Mouse (Mus musculus) 3T3-L1 (cell line): ENCODE measurements around the gene Sbsn.

Experiments used
- DNase-seq: peaks from one replicate; pipeline ENCODE4 v3.0.0-alpha.2; 2015; ENCODE audit warnings: low read depth, low spot score

Sbsn gene

GRCm38 (mm10) chr7:30757001-30757400 is 5.7 kb downstream of the Sbsn start:
- DNase-seq = no peak

GRCm38 (mm10) chr7:30758853-30759252 is 7.6 kb downstream of the Sbsn start:
- DNase-seq = peak; percentile 67

DNA sequence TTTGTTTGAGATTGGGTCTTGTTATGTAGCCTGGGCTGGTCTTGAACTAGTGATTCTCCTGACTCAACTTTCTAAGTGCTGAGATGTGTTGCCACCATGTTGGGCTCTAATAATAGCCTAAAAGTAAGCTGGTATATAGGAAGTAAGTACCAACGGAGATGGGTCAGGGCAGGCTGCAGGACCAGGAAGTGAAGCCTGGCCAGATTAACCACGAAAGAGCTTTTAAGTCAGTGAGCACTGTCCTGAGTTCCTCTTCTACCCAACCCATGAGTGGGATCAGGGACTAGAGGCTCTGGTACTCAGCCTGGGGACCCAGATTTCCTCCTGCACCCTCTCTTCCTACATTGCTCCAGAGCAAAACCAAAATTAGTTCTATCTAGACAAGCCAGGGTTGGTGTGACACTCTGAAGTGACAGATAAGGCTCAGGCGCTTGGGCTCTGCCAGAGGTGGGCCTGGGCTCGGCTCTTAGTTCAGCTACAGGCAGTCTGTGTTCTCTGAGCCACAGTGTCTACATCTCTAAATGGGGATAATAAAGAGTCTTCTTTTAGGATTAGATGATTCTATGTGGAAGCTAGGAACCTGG is 10.6 kb downstream of the Sbsn start:
- DNase-seq = no peak

GRCm38 (mm10) chr7:30763456-30763855 is 12.2 kb downstream of the Sbsn start, which contains the start of gene Dmkn:
Gene Dmkn (plus strand): TSS chr7:30763756.
- DNase-seq = no peak

GRCm38 (mm10) chr7:30765173-30765572 is 13.9 kb downstream of the Sbsn start:
- no peak for DNase-seq

GRCm38 (mm10) chr7:30766408-30766807 is 15.1 kb downstream of the Sbsn start:
- no peak for DNase-seq

- no peak for DNase-seq
These were observed 18.0 kb downstream of the Sbsn start for GRCm38 (mm10) chr7:30769236-30769635.

GRCm38 (mm10) chr7:30776104-30776503 is 24.8 kb downstream of the Sbsn start:
- no peak for DNase-seq

DNA sequence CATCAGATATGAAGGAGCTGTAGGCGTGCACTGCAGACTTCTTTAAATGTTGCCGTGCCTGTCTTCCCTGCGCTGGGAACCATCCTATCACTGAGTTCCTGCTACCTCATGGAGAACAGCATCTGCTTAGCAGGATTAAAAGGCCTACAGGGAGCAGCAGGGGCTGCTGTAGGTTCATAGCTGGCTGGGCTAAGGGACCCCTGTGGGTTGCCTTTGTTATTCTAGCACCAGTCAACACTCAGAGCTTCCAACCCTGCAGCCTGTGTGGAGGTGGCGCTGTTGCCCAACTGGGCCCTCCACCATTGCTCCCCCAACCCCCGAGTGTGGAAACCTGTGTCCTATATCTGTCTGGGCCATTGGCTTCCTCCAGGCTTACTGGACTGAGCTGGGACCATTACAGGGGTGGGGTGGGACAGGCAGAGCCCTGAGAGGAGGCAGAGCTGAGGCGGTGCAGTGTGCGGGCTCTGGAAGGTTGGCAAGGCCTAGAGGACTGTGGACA is 25.9 kb downstream of the Sbsn start:
- no peak for DNase-seq

GRCm38 (mm10) chr7:30777911-30778310 is 26.6 kb downstream of the Sbsn start:
- no peak for DNase-seq

- no peak for DNase-seq
These were observed 30.5 kb downstream of the Sbsn start for GRCm38 (mm10) chr7:30781792-30782191.

DNA sequence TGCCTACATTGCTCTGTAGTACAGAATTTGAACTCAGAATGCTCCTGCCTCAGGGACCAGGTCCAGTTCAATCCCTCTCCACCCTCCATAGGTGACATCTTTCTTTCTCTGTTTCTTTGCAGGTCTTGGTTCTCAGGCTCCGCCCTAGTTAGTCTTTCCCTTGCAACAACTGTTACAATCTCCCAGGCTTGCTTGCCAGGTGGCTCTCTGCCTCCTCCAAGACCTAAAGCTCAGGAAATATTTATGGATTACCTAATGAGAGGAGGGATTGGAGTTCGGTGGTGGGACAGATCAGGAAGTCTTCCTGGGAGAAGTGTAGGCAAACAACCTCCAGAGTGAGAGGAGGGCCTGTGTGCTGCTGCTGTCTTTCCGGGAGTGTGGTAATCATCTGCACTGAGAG is 31.4 kb downstream of the Sbsn start:
- no peak for DNase-seq

- no peak for DNase-seq
These were observed 33.9 kb downstream of the Sbsn start for GRCm38 (mm10) chr7:30785154-30785553.

GRCm38 (mm10) chr7:30785721-30786546 is 34.7 kb downstream of the Sbsn start:
- no peak for DNase-seq

DNA sequence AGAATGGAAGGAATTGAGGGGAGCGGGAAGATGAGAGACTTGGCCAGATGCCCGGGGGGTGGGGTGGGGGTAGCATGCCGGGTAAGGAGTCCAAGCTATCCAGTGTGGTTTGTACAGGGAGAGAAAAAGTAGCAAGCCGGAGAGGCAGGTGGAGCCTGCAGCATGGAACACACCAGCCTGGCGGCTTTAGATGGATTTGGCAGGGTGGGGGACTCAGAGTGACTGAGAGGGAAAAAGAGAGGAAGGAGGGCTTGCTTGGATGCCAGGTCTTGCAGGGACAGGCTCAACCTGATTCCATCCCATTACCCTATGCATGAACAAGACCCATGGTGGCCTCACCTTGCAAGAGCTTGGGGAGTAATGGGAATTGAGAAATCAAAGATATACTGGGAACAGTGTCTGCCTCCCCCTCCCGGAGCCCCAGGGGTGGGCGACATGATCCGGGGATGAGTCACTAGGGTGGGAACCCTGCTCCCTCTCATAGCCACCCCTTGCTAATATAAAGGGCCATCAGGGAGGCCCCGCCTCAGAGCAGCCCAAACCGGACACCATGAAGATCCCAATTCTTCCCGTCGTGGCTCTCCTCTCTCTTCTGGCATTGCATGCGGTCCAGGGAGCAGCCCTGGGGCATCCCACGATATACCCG is 36.2 kb downstream of the Sbsn start, which contains the start of gene Krtdap:
TSS of gene Krtdap (plus strand) at position 520 of the 646 bp plus-strand sequence.
- DNase-seq = no peak

- no peak for DNase-seq
These were observed 38.9 kb downstream of the Sbsn start for GRCm38 (mm10) chr7:30790141-30790540.

- DNase-seq = no peak
These were observed 40.6 kb downstream of the Sbsn start for GRCm38 (mm10) chr7:30791921-30792320.

DNA sequence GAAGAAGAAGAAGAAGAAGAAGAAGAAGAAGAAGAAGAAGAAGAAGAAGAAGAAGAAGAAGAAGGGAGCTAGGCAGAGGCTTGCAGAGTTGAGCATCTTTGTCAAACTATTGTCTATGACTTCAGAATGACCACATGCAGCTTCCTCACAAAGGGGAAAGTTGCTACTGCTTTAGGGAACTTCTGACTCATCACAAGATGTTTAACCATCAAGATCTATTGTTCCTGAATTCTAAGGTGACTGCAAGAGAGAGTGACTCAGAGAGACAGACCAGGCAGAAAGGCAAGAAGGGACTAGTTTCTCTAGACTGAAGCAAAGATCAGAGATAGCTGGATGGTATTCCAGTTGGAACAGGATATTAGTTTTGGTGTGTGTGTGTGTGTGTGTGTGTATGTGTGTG is 43.6 kb downstream of the Sbsn start:
- peak; percentile 13 for DNase-seq

GRCm38 (mm10) chr7:30796790-30797189 is 45.5 kb downstream of the Sbsn start:
- DNase-seq = no peak

DNA sequence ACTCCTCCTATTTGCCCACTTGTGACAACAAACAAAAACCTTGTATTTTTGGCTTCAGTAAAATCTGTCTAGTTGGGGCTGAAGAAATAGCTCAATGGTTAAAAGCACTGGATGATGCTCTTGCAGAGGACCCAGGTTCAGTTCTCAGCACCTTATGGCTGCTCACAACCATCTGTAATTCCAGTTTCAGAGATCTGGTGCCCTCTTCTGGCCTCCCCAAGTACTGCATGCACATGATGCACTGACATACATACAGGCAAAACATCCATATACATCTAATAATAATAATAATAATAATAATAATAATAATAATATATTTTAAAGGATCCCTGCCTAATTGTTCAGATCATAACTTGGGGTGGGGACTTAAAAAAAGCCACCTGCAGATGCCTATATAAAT is 49.4 kb downstream of the Sbsn start:
- DNase-seq = no peak

DNA sequence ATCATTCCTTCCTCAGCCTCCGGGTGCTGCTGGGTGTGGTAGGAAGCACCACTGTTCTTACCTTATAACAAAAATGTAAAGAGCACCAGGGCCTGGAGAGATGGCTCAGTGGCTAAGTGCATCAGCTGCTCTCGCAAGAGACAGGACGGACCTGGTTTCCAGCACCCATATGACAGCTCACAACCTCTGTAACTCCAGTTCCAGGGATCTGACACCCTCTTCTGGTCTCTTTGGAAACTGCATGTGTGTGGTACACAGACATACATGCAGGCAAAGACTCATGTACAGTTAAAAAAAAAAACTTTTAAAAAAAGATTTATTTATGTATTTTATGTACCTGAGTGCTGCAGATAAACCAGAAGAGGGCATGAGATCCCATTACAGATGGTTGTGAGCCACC is 52.0 kb downstream of the Sbsn start:
- DNase-seq = no peak

DNA sequence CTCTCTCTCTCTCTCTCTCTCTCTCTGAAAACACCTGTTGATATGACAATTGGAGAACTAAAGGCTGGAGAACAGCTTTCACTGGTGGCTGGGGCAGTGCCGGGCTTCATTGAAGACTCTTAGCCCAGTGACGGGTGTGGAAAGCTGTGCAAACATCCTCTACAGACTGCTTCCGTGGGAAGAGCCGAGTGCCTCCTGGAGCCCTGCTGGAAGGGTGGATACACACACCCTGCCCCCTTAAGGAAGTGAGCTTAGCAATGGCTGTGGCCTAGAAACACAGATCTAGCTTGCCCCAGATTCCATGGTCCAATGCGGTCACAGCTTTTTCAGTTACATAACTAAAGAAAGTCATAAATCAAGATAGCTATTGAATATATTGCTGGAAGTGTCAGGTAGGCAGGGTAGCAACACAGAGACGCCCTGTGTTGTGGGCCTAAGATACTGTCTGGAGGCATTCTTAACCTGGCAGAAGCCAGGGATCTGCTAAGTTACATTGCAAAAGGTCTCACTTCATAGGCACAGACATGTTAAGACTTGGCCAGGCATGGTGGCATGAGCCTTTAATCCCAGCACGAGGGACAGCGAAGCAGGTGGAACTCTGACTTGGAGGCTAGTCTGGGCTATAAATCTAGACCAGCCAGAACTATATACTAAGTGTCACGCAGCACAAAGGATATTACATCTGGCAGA is 52.9 kb downstream of the Sbsn start:
- no peak for DNase-seq
